In the genomic region with DNA sequence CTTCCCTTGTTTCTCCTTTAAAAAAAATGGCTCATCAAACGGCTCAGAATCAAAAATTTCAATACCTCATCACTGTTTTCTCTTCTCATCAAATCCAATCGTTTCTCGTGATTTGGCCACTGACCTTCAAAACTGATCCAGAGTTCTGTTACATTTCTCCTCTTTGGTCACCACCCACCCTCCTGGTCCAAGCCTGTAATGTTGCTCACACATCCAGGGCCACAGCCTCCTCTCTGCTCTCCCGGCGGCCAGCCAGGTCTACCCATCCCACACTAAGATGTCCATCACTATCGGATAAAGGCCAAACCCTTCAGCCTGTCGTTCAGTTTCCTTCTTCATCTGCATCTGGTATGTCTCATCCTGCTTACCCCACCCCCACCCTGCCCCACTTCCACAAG, we compare ENCODE assay signal across 17 mouse cellular contexts. TPM values are rescaled to one million over a fixed set of nuclear protein-coding genes. Genes with fewer than 3 reads are reported as not detected.
DNase-seq lines count a peak whose midpoint lies in the region; ATAC-seq and TF ChIP-seq lines count a peak whose summit lies in the region.
"Had no signal": no experiment of that assay in that cellular context is flagged by ENCODE, and none has a peak within 500 bp of the region (broad histone marks: within the 10 kb centered on the region; RNA-seq: fewer than 3 reads in every experiment).

No protein-coding gene starts in this region.

- H3K4me2 ChIP-seq in forebrain, embryonic 15.5 days (replicated peaks) = 0 out of 2 replicates have a peak overlapping the region, but pooled peaks have one; percentile 57
- no peak overlapping the region for H3K4me2 ChIP-seq in forebrain, postnatal 0 days (ENCODE audit: low read depth)
- peak overlapping the region; percentile 76 for H3K4me2 ChIP-seq in neural tube, embryonic 15.5 days
- H3K4me2 ChIP-seq: heart, embryonic 12.5 days; limb, embryonic 15.5 days had no signal

- TF ChIP-seq CTCF in forebrain, postnatal 0 days (IDR thresholded peaks at IDR 0.05; ENCODE audit: low read depth) = no peak
- TF ChIP-seq CTCF in layer of hippocampus, adult 2 months (conservative IDR thresholded peaks at IDR 0.05) = no peak
- no peak for TF ChIP-seq CTCF in testis, adult 2 months (IDR thresholded peaks at IDR 0.05; ENCODE audit: control insufficient read depth, insufficient read depth, insufficient replicate concordance, low read depth, low read length)

- H3K9me3 ChIP-seq in forebrain, embryonic 15.5 days = no peaks in the 10 kb centered on the region
- no peaks in the 10 kb centered on the region for H3K9me3 ChIP-seq in forebrain, postnatal 0 days (ENCODE audit: low read length)
- H3K9me3 ChIP-seq in neural tube, embryonic 15.5 days (replicated peaks) = no peaks in the 10 kb centered on the region
- H3K9me3 ChIP-seq: kidney, embryonic 15.5 days; limb, embryonic 10.5 days; limb, embryonic 15.5 days had no signal

- no peak overlapping the region for H3K4me3 ChIP-seq in forebrain, embryonic 15.5 days
- no peak overlapping the region for H3K4me3 ChIP-seq in forebrain, postnatal 0 days (ENCODE audit: low read depth, low read length)
- H3K4me3 ChIP-seq in layer of hippocampus, adult 2 months = no peak overlapping the region
- peak overlapping the region; percentile 71 for H3K4me3 ChIP-seq in testis, adult 2 months (ENCODE audit: control insufficient read depth, low read depth, low read length)
- peak overlapping the region; percentile 60; the same call in 1 of the 2 replicates for H3K4me3 ChIP-seq in neural tube, embryonic 15.5 days (replicated peaks)
- H3K4me3 ChIP-seq: erythroblast, embryonic 14.5 days; heart, adult 2 months; heart, embryonic 12.5 days; limb, embryonic 15.5 days; liver, embryonic 13.5 days had no signal

- no peak for ATAC-seq in forebrain, embryonic 15.5 days (replicated peaks)
- ATAC-seq in forebrain, postnatal 0 days = no peak
- ATAC-seq in neural tube, embryonic 15.5 days (ENCODE audit: low FRiP score) = no peak
- ATAC-seq: lung, postnatal 0 days had no signal

- no peak overlapping the region for H3K9ac ChIP-seq in forebrain, embryonic 15.5 days (replicated peaks)
- no peak overlapping the region for H3K9ac ChIP-seq in forebrain, postnatal 0 days
- 0 out of 2 replicates have a peak overlapping the region, but pooled peaks have one; percentile 68 for H3K9ac ChIP-seq in neural tube, embryonic 15.5 days (replicated peaks)
- H3K9ac ChIP-seq: heart, embryonic 12.5 days; limb, embryonic 15.5 days; liver, embryonic 13.5 days had no signal

- H3K27ac ChIP-seq in forebrain, embryonic 15.5 days (replicated peaks) = no peak overlapping the region
- no peak overlapping the region for H3K27ac ChIP-seq in forebrain, postnatal 0 days (ENCODE audit: low read depth, low read length)
- peak overlapping the region; percentile 71 for H3K27ac ChIP-seq in layer of hippocampus, adult 2 months
- H3K27ac ChIP-seq in testis, adult 2 months (ENCODE audit: control insufficient read depth, insufficient read depth, low read depth, low read length) = no peak overlapping the region
- H3K27ac ChIP-seq in neural tube, embryonic 15.5 days (replicated peaks) = no peak overlapping the region
- H3K27ac ChIP-seq: heart, adult 2 months; kidney, embryonic 15.5 days; limb, embryonic 10.5 days; limb, embryonic 15.5 days; liver, embryonic 13.5 days; macrophage had no signal

- no peaks in the 10 kb centered on the region for H3K36me3 ChIP-seq in forebrain, embryonic 15.5 days
- no peaks in the 10 kb centered on the region for H3K36me3 ChIP-seq in forebrain, postnatal 0 days (ENCODE audit: insufficient read depth)
- no peaks in the 10 kb centered on the region for H3K36me3 ChIP-seq in testis, adult 2 months (ENCODE audit: control insufficient read depth, insufficient read depth, low read length)
- H3K36me3 ChIP-seq in neural tube, embryonic 15.5 days = no peaks in the 10 kb centered on the region
- H3K36me3 ChIP-seq: heart, embryonic 12.5 days; kidney, embryonic 15.5 days; limb, embryonic 10.5 days; limb, embryonic 15.5 days; liver, embryonic 13.5 days had no signal

- peaks cover 11% of the 10 kb centered on the region for H3K27me3 ChIP-seq in forebrain, embryonic 15.5 days
- 0 out of 2 replicates have a peak, but pooled peaks cover 4% of the 10 kb centered on the region for H3K27me3 ChIP-seq in forebrain, postnatal 0 days (ENCODE audit: insufficient read depth, low read length)
- no peaks in the 10 kb centered on the region for H3K27me3 ChIP-seq in testis, adult 2 months (ENCODE audit: control insufficient read depth, insufficient read depth, low read length)
- H3K27me3 ChIP-seq in neural tube, embryonic 15.5 days (replicated peaks) = peaks cover 3% of the 10 kb centered on the region

- H3K4me1 ChIP-seq in forebrain, embryonic 15.5 days = peaks cover 33% of the 10 kb centered on the region
- H3K4me1 ChIP-seq in forebrain, postnatal 0 days (ENCODE audit: insufficient read depth) = peaks cover 14% of the 10 kb centered on the region
- H3K4me1 ChIP-seq in testis, adult 2 months (ENCODE audit: control insufficient read depth, insufficient read depth, low read length) = peaks cover 23% of the 10 kb centered on the region
- peaks cover 54% of the 10 kb centered on the region for H3K4me1 ChIP-seq in neural tube, embryonic 15.5 days

- no peak for DNase-seq in forebrain, postnatal 0 days
- no peak for DNase-seq in layer of hippocampus, adult 2 months (ENCODE audit: low spot score in 2 of 2)
- DNase-seq in layer of hippocampus, postnatal 25 days (ENCODE audit: extremely low spot score in 1 of 2, low spot score in 1 of 2) = no peak
- DNase-seq in testis, postnatal 10 days (ENCODE audit: low spot score) = no peak
- DNase-seq in thymus, postnatal 14 days = no peak
- DNase-seq: liver, embryonic 13.5 days had no signal

- WGBS in forebrain, embryonic 15.5 days = 53% methylated on average over 7 of the region's 7 CpGs
- WGBS in forebrain, postnatal 0 days = 44% methylated on average over 7 of the region's 7 CpGs
- 52% methylated on average over 7 of the region's 7 CpGs for WGBS in neural tube, embryonic 15.5 days

- TF ChIP-seq POLR2A in testis, adult 2 months (IDR thresholded peaks at IDR 0.05; ENCODE audit: control insufficient read depth, low read depth, low read length) = no peak

RNA-seq across cellular contexts. Expression of a gene that starts 1.6 kb away (rescaled TPM):
- polyA plus RNA-seq in forebrain, embryonic 15.5 days (2015; fragmentation: Nextera tagmentation; extraction: Ambion mirVana) = 16.2 and 17.2 TPM in 2 replicates
- total RNA-seq in forebrain, postnatal 0 days (2014; rRNA removed) = 83.2 and 139 TPM in 2 replicates
- 24.5 and 41.6 TPM in 2 replicates for polyA plus RNA-seq in forebrain, postnatal 0 days (2015; fragmentation: Nextera tagmentation; extraction: Ambion mirVana)
- total RNA-seq in layer of hippocampus, adult 2 months (2021) = 100 to 1,000 TPM; 406 to 409 TPM
- 100 to 1,000 TPM; 366 to 382 TPM for total RNA-seq in layer of hippocampus, postnatal 25 days (2021)
- polyA plus RNA-seq in testis, adult 2 months (2012; rRNA removed) = 15.9 and 16.6 TPM in 2 replicates
- 53.6 and 61.8 TPM in 2 replicates for polyA plus RNA-seq in neural tube, embryonic 15.5 days (2015; fragmentation: Nextera tagmentation; extraction: Ambion mirVana)
- polyA plus RNA-seq: erythroblast, embryonic 14.5 days; macrophage had no signal

RNA-seq across cellular contexts. Expression of a gene that starts 21.6 kb away (rescaled TPM):
- 17.9 and 19.5 TPM in 2 replicates for polyA plus RNA-seq in forebrain, embryonic 15.5 days (2015; fragmentation: Nextera tagmentation; extraction: Ambion mirVana)
- 5.3 and 14.2 TPM in 2 replicates for total RNA-seq in forebrain, postnatal 0 days (2014; rRNA removed)
- 5.3 and 8.3 TPM in 2 replicates for polyA plus RNA-seq in forebrain, postnatal 0 days (2015; fragmentation: Nextera tagmentation; extraction: Ambion mirVana)
- total RNA-seq in layer of hippocampus, adult 2 months (2021) = 1 to 10 TPM; 1.4 to 2.2 TPM
- total RNA-seq in layer of hippocampus, postnatal 25 days (2021) = 1 to 10 TPM; 1.5 to 1.8 TPM
- 0.37 and 0.61 TPM in 2 replicates for polyA plus RNA-seq in testis, adult 2 months (2012; rRNA removed)
- 23.8 and 25.6 TPM in 2 replicates for polyA plus RNA-seq in neural tube, embryonic 15.5 days (2015; fragmentation: Nextera tagmentation; extraction: Ambion mirVana)
- polyA plus RNA-seq: erythroblast, embryonic 14.5 days had no signal

RNA-seq across cellular contexts. Expression of a gene that starts 50.6 kb away (rescaled TPM):
- polyA plus RNA-seq in forebrain, embryonic 15.5 days (2015; fragmentation: Nextera tagmentation; extraction: Ambion mirVana) = 15.7 and 16.7 TPM in 2 replicates
- 20.9 and 26.0 TPM in 2 replicates for total RNA-seq in forebrain, postnatal 0 days (2014; rRNA removed)
- polyA plus RNA-seq in forebrain, postnatal 0 days (2015; fragmentation: Nextera tagmentation; extraction: Ambion mirVana) = 10.0 and 11.2 TPM in 2 replicates
- total RNA-seq in layer of hippocampus, adult 2 months (2021) = 10 to 100 TPM; 29.0 to 30.9 TPM
- total RNA-seq in layer of hippocampus, postnatal 25 days (2021) = 10 to 100 TPM; 23.3 to 29.1 TPM
- 9.8 and 10.6 TPM in 2 replicates for polyA plus RNA-seq in testis, adult 2 months (2012; rRNA removed)
- 13.3 and 13.8 TPM in 2 replicates for polyA plus RNA-seq in neural tube, embryonic 15.5 days (2015; fragmentation: Nextera tagmentation; extraction: Ambion mirVana)

Comparison
In these comparisons a context has a peak if more than half of its experiments do, and no peak if none do; other contexts are left out.
1. H3K4me3 ChIP-seq: peak in testis, adult 2 months (single experiment) and neural tube, embryonic 15.5 days (single experiment); none in forebrain, embryonic 15.5 days (single experiment), forebrain, postnatal 0 days (single experiment) and layer of hippocampus, adult 2 months (single experiment).